ENCODE assay signal across 8 mouse cellular contexts in genomic region chr16:90386514-90387160, GRCm38 (mm10). TPM values are rescaled to one million over a fixed set of nuclear protein-coding genes. Genes with fewer than 3 reads are reported as not detected.
DNase-seq lines count a peak whose midpoint lies in the region; ATAC-seq and TF ChIP-seq lines count a peak whose summit lies in the region.

No protein-coding gene starts in this region.

- peak overlapping the region; percentile 88 for H3K4me3 ChIP-seq in hindbrain, postnatal 0 days (ENCODE audit: low read length)
- H3K4me3 ChIP-seq in liver, adult 2 months (ENCODE audit: insufficient read depth, low read depth, low read length) = peak overlapping the region; percentile 78

- under 1% methylated on average over 48 of the region's 49 CpGs for WGBS in hindbrain, postnatal 0 days
- 1% methylated on average over 49 of the region's 49 CpGs for WGBS in liver, adult 2 months

- no peaks in the 10 kb centered on the region for H3K36me3 ChIP-seq in hindbrain, postnatal 0 days (ENCODE audit: insufficient read depth, low read length)
- H3K36me3 ChIP-seq in liver, adult 2 months (ENCODE audit: control insufficient read depth, insufficient read depth, low read length) = no peaks in the 10 kb centered on the region

- TF ChIP-seq POLR2A in liver, adult 2 months (IDR thresholded peaks at IDR 0.05; ENCODE audit: extremely low read depth, insufficient read depth, low read length) = no peak

- peak overlapping the region; percentile 75 for H3K9ac ChIP-seq in hindbrain, postnatal 0 days (replicated peaks; ENCODE audit: low read length)
- H3K9ac ChIP-seq in liver, adult 2 months (ENCODE audit: low read depth, low read length) = peak overlapping the region; percentile 78

- H3K27ac ChIP-seq in hindbrain, postnatal 0 days = peak overlapping the region; percentile 80
- no peak overlapping the region for H3K27ac ChIP-seq in liver, adult 2 months (replicated peaks; ENCODE audit: insufficient read depth, low read depth, low read length)

- no peaks in the 10 kb centered on the region for H3K9me3 ChIP-seq in hindbrain, postnatal 0 days (ENCODE audit: low read length)

- no peak for DNase-seq in cerebellum, adult 9-10 months
- DNase-seq in cerebellum, adult 18-20 months = peak; percentile 12 to 29
- peak; percentile 74 for DNase-seq in forelimb bud, embryonic 11.5 days (ENCODE audit: low read depth, low spot score)
- DNase-seq in hindbrain, postnatal 0 days (ENCODE audit: low spot score) = peak; percentile 68
- no peak for DNase-seq in liver, adult 2 months (ENCODE audit: extremely low read depth, low read depth, low spot score)
- DNase-seq in neural tube, embryonic 10.5 days (ENCODE audit: extremely low spot score, low spot score) = peak; percentile 84
- DNase-seq in thymus, postnatal 0 days (ENCODE audit: low spot score) = peak; percentile 46

- ATAC-seq in cerebellum, adult (ENCODE audit: insufficient number of reproducible peaks, low FRiP score, low TSS enrichment) = 0 out of 2 replicates have a peak, but pooled peaks have one; percentile 17
- peak; percentile 62 for ATAC-seq in hindbrain, postnatal 0 days

- no peaks in the 10 kb centered on the region for H3K27me3 ChIP-seq in hindbrain, postnatal 0 days (ENCODE audit: insufficient read depth, low read length)
- H3K27me3 ChIP-seq in liver, adult 2 months (ENCODE audit: control insufficient read depth, insufficient read depth, low read length) = no peaks in the 10 kb centered on the region

- H3K79me2 ChIP-seq in liver, adult 2 months (ENCODE audit: control insufficient read depth, insufficient read depth, low read length) = peaks cover 3% of the 10 kb centered on the region; the same call in 1 of the 2 replicates

- TF ChIP-seq CTCF in hindbrain, postnatal 0 days (IDR thresholded peaks at IDR 0.05; ENCODE audit: low read depth) = peak; percentile 67
- peak; percentile 54 for TF ChIP-seq CTCF in liver, adult 2 months (IDR thresholded peaks at IDR 0.05; ENCODE audit: low read depth, low read length)

- peak overlapping the region; percentile 90 for H3K4me2 ChIP-seq in hindbrain, postnatal 0 days (ENCODE audit: low read depth, low read length)

- H3K4me1 ChIP-seq in hindbrain, postnatal 0 days (ENCODE audit: insufficient read depth, low read length) = peaks cover 12% of the 10 kb centered on the region
- peaks cover 10% of the 10 kb centered on the region for H3K4me1 ChIP-seq in liver, adult 2 months (ENCODE audit: control insufficient read depth, insufficient read depth, low read length)

RNA-seq across cellular contexts. Expression of gene Hunk, which starts 0.8 kb away (rescaled TPM):
- total RNA-seq in hindbrain, postnatal 0 days (2014; rRNA removed) = 11.6 and 13.3 TPM in 2 replicates
- 3.6 and 3.9 TPM in 2 replicates for polyA plus RNA-seq in hindbrain, postnatal 0 days (2015; fragmentation: Nextera tagmentation; extraction: Ambion mirVana)
- total RNA-seq in liver, adult 2 months (2014; rRNA removed) = 0.74 and 2.0 TPM in 2 replicates
- 0.36 and 0.50 TPM in 2 replicates for polyA plus RNA-seq in liver, adult 2 months (2012; rRNA removed)
- 3.1 and 3.6 TPM in 2 replicates for polyA plus RNA-seq in thymus, postnatal 0 days (2015; fragmentation: Nextera tagmentation; extraction: Ambion mirVana)

Comparison
In these comparisons a context has a peak if more than half of its experiments do, and no peak if none do; other contexts are left out.
1. DNase-seq: peak in cerebellum, adult 18-20 months (2 of 2), forelimb bud, embryonic 11.5 days (single experiment), hindbrain, postnatal 0 days (single experiment), neural tube, embryonic 10.5 days (single experiment) and thymus, postnatal 0 days (single experiment); none in cerebellum, adult 9-10 months (single experiment) and liver, adult 2 months (single experiment).